Mouse (Mus musculus) CH12.LX (cell line): ENCODE results near the gene Rbm47. TPM values are rescaled to one million over a fixed set of nuclear protein-coding genes. Genes with fewer than 3 reads are reported as not detected.

Source experiments
- DNase-seq: peaks from one replicate; pipeline ENCODE4 v3.0.0-alpha.2; 2013; ENCODE audit errors: extremely low read depth
- H3K27ac ChIP-seq: 2 replicates; pipeline ENCODE4 v1.5.1; 2012; ENCODE audit warnings: low read depth, mild to moderate bottlenecking, control low read depth, moderate library complexity; ENCODE audit not compliant: insufficient read depth
- H3K27me3 ChIP-seq: replicated peaks from 2 replicates; pipeline ENCODE3; 2012; ENCODE audit warnings: inconsistent platforms
- H3K36me3 ChIP-seq, 2 experiments: replicated peaks in 1 of 2; 2 replicates each; pipeline versions ENCODE3 to v1.6.1; 2012; ENCODE audit warnings: inconsistent platforms in 1 of 2, low read length in 1 of 2, mild to moderate bottlenecking in 1 of 2, mixed read lengths in 1 of 2, moderate library complexity in 1 of 2; ENCODE audit not compliant: control insufficient read depth in 1 of 2, insufficient read depth in 1 of 2
- H3K4me1 ChIP-seq, 2 experiments: 2 replicates each; pipeline ENCODE4 v1.6.1; 2012; ENCODE audit warnings: inconsistent platforms in 1 of 2, moderate library complexity in 1 of 2; ENCODE audit not compliant: insufficient read depth in 2 of 2, control insufficient read depth in 1 of 2
- H3K4me2 ChIP-seq: 2 replicates; pipeline ENCODE4 v1.6.1; 2012; ENCODE audit warnings: low read depth, mild to moderate bottlenecking, control low read depth; ENCODE audit not compliant: poor library complexity, insufficient read depth, severe bottlenecking
- H3K4me3 ChIP-seq, 3 experiments: fragments of 150-350 bp in 1 of 3; sonication (generic) in 1 of 3; replicated peaks in 1 of 3; 2 replicates each; pipeline versions ENCODE3 to v1.5.1; 2011 to 2012; ENCODE audit warnings: low read depth in 2 of 3, low read length in 2 of 3, mild to moderate bottlenecking in 2 of 3, moderate library complexity in 2 of 3, control low read depth in 1 of 3, improper control_type of control experiment in 1 of 3, inconsistent platforms in 1 of 3, mixed read lengths in 1 of 3; ENCODE audit not compliant: poor library complexity in 1 of 3
- H3K79me2 ChIP-seq: replicated peaks from 2 replicates; pipeline ENCODE4 v1.6.1; 2012; ENCODE audit warnings: mild to moderate bottlenecking, moderate library complexity; ENCODE audit not compliant: control insufficient read depth, poor library complexity, insufficient read depth, severe bottlenecking; ENCODE audit errors: extremely low read depth
- H3K9ac ChIP-seq: 2 replicates; pipeline ENCODE4 v1.6.1; 2012; ENCODE audit warnings: low read depth, mild to moderate bottlenecking, control low read depth, moderate library complexity; ENCODE audit not compliant: insufficient read depth
- H3K9me3 ChIP-seq: replicated peaks from 2 replicates; pipeline ENCODE3; 2012; ENCODE audit warnings: low read length, inconsistent platforms, mixed read lengths
- BHLHE40 ChIP-seq: IDR thresholded peaks from 2 replicates; pipeline ENCODE4 v1.6.1; 2011; ENCODE audit warnings: mild to moderate bottlenecking, low read depth, low read length, improper control_type of control experiment
- CHD1 ChIP-seq: IDR thresholded peaks from 2 replicates; pipeline ENCODE4 v1.6.1; 2012; ENCODE audit warnings: low read depth, low read length, improper control_type of control experiment, inconsistent platforms
- CHD2 ChIP-seq: IDR thresholded peaks from 2 replicates; pipeline ENCODE4 v1.6.1; 2011; ENCODE audit warnings: low read length, improper control_type of control experiment
- E2F4 ChIP-seq: IDR thresholded peaks from 2 replicates; pipeline ENCODE4 v1.6.1; 2011; ENCODE audit warnings: low read depth, low read length, improper control_type of control experiment; ENCODE audit not compliant: insufficient replicate concordance
- ETS1 ChIP-seq: conservative IDR thresholded peaks from 2 replicates; pipeline ENCODE4 v1.6.1; 2012; ENCODE audit warnings: low read depth, mild to moderate bottlenecking, inconsistent platforms, low read length, improper control_type of control experiment, moderate library complexity
- IRF4 ChIP-seq: IDR thresholded peaks from 2 replicates; pipeline ENCODE4 v1.6.1; 2014; ENCODE audit warnings: low read depth, mild to moderate bottlenecking, inconsistent platforms, low read length, improper control_type of control experiment
- MAFK ChIP-seq: IDR thresholded peaks from 2 replicates; pipeline ENCODE4 v1.6.1; 2011; ENCODE audit warnings: low read length, improper control_type of control experiment; ENCODE audit not compliant: insufficient replicate concordance
- MAZ ChIP-seq: IDR thresholded peaks from 2 replicates; pipeline ENCODE4 v1.6.1; 2012; ENCODE audit warnings: low read depth, mild to moderate bottlenecking, inconsistent platforms, low read length, improper control_type of control experiment, moderate library complexity
- MXI1 ChIP-seq: IDR thresholded peaks from 2 replicates; pipeline ENCODE4 v1.6.1; 2011; ENCODE audit warnings: mild to moderate bottlenecking, low read depth, low read length, improper control_type of control experiment
- NRF1 ChIP-seq: IDR thresholded peaks from 2 replicates; pipeline ENCODE4 v1.6.1; 2014; ENCODE audit warnings: low read depth, mild to moderate bottlenecking, inconsistent platforms, low read length, improper control_type of control experiment, moderate library complexity
- SMC3 ChIP-seq: IDR thresholded peaks from 2 replicates; pipeline ENCODE4 v1.6.1; 2011; ENCODE audit warnings: low read depth, low read length, improper control_type of control experiment
- TBP ChIP-seq: conservative IDR thresholded peaks from 2 replicates; pipeline ENCODE4 v1.6.1; 2011; ENCODE audit warnings: low read depth, low read length, improper control_type of control experiment
- TCF12 ChIP-seq: IDR thresholded peaks from 2 replicates; pipeline ENCODE4 v1.6.1; 2014; ENCODE audit warnings: low read depth, mild to moderate bottlenecking, inconsistent platforms, low read length, improper control_type of control experiment
- ZMIZ1 ChIP-seq: IDR thresholded peaks from 2 replicates; pipeline ENCODE4 v1.6.1; 2012; ENCODE audit warnings: low read depth, mild to moderate bottlenecking, inconsistent platforms, low read length, improper control_type of control experiment
- dilution Hi-C: fragments of 300-500 bp; cut with MboI; formaldehyde crosslinking; loops from 2 replicates; pipeline ENCODE4 v1.14.3; 2020; ENCODE audit warnings: low sequenced_read_pairs; ENCODE audit not compliant: extremely low pct_unique_long_range_greater_than_20kb, extremely low pct_ligation_motif_present
- in situ Hi-C: fragments of 300-500 bp; cut with MboI; formaldehyde crosslinking; loops from 3 replicates; pipeline ENCODE4 v1.14.3; 2019; ENCODE audit warnings: low sequenced_read_pairs, low pct_ligation_motif_present, low pct_unique_long_range_greater_than_20kb, mixed read lengths
- polyA plus RNA-seq: library from polyadenylated mRNA; unstranded; fragments of >175 nt; gene quantifications from 2 replicates; pipeline ENCODE4 v1.2.1, GENCODE M21; 2012; ENCODE audit warnings: low read depth; ENCODE audit not compliant: insufficient read length
- total RNA-seq, 2 experiments: library from RNA; depleted of rRNA; stranded (reverse); fragments of 300-350 nt in 1 of 2; fragments of >200 nt in 1 of 2; gene quantifications; 2 replicates each; pipeline ENCODE4 v1.2.3; 2012 to 2014

The Rbm47 gene
- total and polyA plus RNA-seq, 3 experiments = 0.08 to 9.2 (median 1.1) TPM

DNA sequence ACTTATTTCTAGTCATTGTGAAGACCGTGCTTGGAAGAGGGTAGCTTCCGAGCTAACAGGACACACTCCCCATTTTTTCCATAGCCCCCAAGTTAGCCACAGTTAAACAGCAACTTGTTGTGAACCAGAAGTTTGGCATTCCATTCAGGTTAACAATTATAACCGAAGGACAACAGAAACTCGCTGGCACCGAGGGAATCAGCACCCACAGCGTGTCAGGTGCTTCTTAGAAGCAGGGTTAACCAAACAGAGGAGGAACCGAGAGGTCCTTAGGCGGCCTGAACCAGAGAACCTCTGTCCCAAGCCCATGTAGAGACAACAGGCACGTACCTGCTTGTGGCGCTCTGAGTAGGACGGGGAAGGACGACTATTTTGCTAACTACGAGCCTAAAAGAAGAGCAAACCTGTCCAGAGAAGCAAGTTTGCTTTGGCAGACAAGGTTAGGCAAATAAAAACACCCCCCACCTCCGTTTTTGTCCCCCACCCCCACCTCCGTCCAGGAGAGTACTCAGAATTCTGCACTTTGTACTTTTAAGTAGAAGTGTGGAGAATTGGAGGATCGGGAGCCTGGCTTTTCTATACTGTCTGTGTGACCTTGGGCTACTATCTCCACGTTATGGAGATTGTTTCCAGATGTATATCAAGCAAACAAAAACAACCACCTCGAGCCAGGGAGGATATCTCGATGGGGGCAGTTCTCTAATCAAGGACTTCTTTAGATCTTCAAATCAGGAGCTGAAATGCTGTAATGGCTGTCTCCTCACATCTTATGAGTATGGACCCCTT is 91.3 kb downstream of the Rbm47 start:
- Histone ChIP-seq H3K4me1 (peaks cover 14 to 77% of the 10 kb centered on the region in 2 experiments), H3K9me3 (no peaks in the 10 kb centered on the region), H3K4me2 (peak overlapping the region; percentile 76), H3K27ac (peak overlapping the region; percentile 88), H3K4me3 (peak overlapping the region in 2 of 3 experiments; percentile 29 to 40), H3K27me3 (no peaks in the 10 kb centered on the region), H3K9ac (peak overlapping the region; percentile 56), H3K79me2 (peaks cover 29% of the 10 kb centered on the region), H3K36me3 (no peaks in the 10 kb centered on the region)
- in situ Hi-C loops = loop anchor here (5.0 kb wide), 1 partner anchor 166 kb away; no protein-coding TSS in a partner anchor
- dilution Hi-C loops = no loop called here
- no peak for DNase-seq
- TF ChIP-seq CHD1 (peak; percentile 74), TBP (peak; percentile 24; the same call in 1 of the 2 replicates), ZMIZ1 (peak; percentile 35; the same call in 1 of the 2 replicates), MAZ (peak; percentile 63; the same call in 1 of the 2 replicates), BHLHE40 (0 out of 2 replicates have a peak, but pooled peaks have one; percentile 40), TCF12 (no peak), IRF4 (peak; percentile 36; the same call in 1 of the 2 replicates), MAFK (no peak), ETS1 (peak; percentile 29; the same call in 1 of the 2 replicates)

DNA sequence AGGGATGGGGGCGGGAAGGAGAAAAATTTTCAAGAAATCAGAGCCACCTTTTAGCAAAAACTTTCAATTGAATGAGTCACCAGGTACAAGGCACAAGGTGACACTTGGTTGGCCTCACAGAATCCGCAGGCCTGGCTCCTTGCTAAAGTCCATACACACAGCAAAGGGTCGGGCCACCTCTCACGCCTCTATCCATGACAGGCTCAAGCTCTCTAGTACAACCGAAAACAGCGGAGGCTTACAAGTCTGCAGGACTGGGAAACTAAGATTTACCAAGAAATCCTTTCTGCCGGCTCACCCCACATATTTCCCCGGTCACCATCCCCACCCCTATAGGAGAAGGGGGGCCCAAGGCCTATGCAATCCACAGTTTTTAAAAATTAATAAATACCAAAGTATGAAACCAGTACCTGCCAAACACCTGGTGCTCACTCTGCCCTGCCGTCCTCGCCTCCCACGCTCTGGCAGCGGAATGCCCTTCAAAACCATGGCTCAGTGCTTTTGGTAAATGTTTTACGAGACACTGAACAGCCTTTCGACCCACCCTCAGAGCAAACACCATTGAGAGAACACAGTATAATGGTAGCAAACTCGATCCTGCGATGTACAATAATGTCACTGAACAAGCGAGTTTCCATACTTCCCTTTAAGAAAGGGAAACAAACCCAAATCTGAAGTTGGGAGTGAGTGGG is 92.2 kb downstream of the Rbm47 start:
- Histone ChIP-seq H3K27me3 (no peaks in the 10 kb centered on the region), H3K27ac (peak overlapping the region; percentile 88), H3K4me1 (peaks cover 12 to 77% of the 10 kb centered on the region in 2 experiments), H3K9ac (peak overlapping the region; percentile 56), H3K36me3 (no peaks in the 10 kb centered on the region), H3K4me2 (peak overlapping the region; percentile 76), H3K9me3 (no peaks in the 10 kb centered on the region), H3K79me2 (peaks cover 27% of the 10 kb centered on the region), H3K4me3 (peak overlapping the region in 2 of 3 experiments; percentile 29 to 40)
- dilution Hi-C loops (no loop called here), in situ Hi-C loops (loop anchor here (5.0 kb wide), 1 partner anchor 167 kb away; no protein-coding TSS in a partner anchor)
- TF ChIP-seq CHD2 = no peak
- no peak for TF ChIP-seq NRF1
- peak; percentile 30; the same call in 1 of the 2 replicates for TF ChIP-seq IRF4
- no peak for TF ChIP-seq SMC3
- no peak for TF ChIP-seq E2F4
- TF ChIP-seq MXI1 = no peak
- no peak for DNase-seq
